11 mouse cellular contexts compared by ENCODE assay signal in the genomic region with DNA sequence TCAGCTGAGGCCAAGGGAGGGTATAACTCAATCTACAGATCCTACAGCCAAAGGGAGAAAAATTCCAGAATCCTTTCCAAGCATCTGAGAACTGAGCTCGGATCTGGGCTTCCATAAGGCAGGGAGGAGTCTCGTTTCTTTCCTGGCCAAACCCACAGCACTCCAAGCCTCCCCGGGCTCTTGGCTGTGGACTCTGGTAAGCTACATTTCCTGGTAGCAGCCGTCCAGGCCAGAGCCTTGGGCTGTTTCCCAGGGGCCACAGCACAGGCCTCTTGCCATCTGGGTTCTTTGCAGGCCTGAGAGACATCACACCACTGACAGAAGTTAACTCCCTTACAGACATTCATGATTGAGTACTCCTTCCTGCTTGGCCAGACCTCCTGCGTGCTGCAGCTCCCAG.
DNase-seq lines count a peak whose midpoint lies in the region.
"Had no signal": no experiment of that assay in that cellular context is flagged by ENCODE, and none has a peak within 500 bp of the region (broad histone marks: within the 10 kb centered on the region; RNA-seq: fewer than 3 reads in every experiment).

No protein-coding gene starts in this region.

- peaks cover 41% of the 10 kb centered on the region for H3K4me1 ChIP-seq in heart, embryonic 10.5 days

- H3K27ac ChIP-seq in heart, embryonic 10.5 days = no peak overlapping the region

- DNase-seq in heart, adult 11 months = peak; percentile 96
- no peak for DNase-seq in heart, embryonic 10.5 days (ENCODE audit: low spot score)
- peak; percentile 21 for DNase-seq in urinary bladder, postnatal 14 days (ENCODE audit: low spot score)
- DNase-seq in urinary bladder, postnatal 25 days (ENCODE audit: low spot score) = no peak
- DNase-seq in heart, adult 9 months (ENCODE audit: low spot score in 2 of 2) = peak; percentile 44 to 55
- no peak for DNase-seq in testis, postnatal 10 days (ENCODE audit: low spot score)
- DNase-seq in urinary bladder, postnatal 10 days (ENCODE audit: low spot score) = no peak
- DNase-seq in right cerebral cortex, adult 2 months (ENCODE audit: low spot score in 2 of 2) = no peak
- DNase-seq: embryo, embryonic 11 days had no signal

- peaks cover 50% of the 10 kb centered on the region for H3K36me3 ChIP-seq in heart, embryonic 10.5 days

- 68% methylated on average over 5 of the region's 5 CpGs for WGBS in heart, embryonic 10.5 days

- no peaks in the 10 kb centered on the region for H3K27me3 ChIP-seq in heart, embryonic 10.5 days (ENCODE audit: insufficient read depth, poor library complexity, severe bottlenecking)
- H3K27me3 ChIP-seq: CH12.LX had no signal

- no peaks in the 10 kb centered on the region for H3K9me3 ChIP-seq in heart, embryonic 10.5 days

- no peak overlapping the region for H3K4me3 ChIP-seq in heart, embryonic 10.5 days
- H3K4me3 ChIP-seq: myocyte had no signal

Comparison
In these comparisons a context has a peak if more than half of its experiments do, and no peak if none do; other contexts are left out.
1. DNase-seq: peak in heart, adult 11 months (single experiment), urinary bladder, postnatal 14 days (single experiment) and heart, adult 9 months (2 of 2); none in heart, embryonic 10.5 days (single experiment), urinary bladder, postnatal 25 days (single experiment), testis, postnatal 10 days (single experiment), urinary bladder, postnatal 10 days (single experiment) and right cerebral cortex, adult 2 months (0 of 2).